Mouse (Mus musculus) intestine, postnatal 0 days (tissue): ENCODE measurements at regions not wholly inside any gene's neighbourhood (a gene's known extent, or its start where the extent isn't known, plus 50 kb on each side); places are given as distances from the start of the nearest gene placed in this dataset.
A peak's percentile ranks its signal among the peaks of the same experiment; 100 is the strongest.

Source experiments
- ATAC-seq: fragments of 200-750 bp; cut with Nextera tagmentation; 2 replicates; pipeline ENCODE4 v1.8.0; 2017; ENCODE audit warnings: mild to moderate bottlenecking, moderate TSS enrichment, moderate library complexity
- H3K27ac ChIP-seq: fragments of 300-500 bp; sonication (generic); 2 replicates; pipeline ENCODE4 v1.5.1; 2014; ENCODE audit warnings: mild to moderate bottlenecking, low read depth, low read length, moderate library complexity
- H3K27me3 ChIP-seq: fragments of 300-500 bp; sonication (generic); replicated peaks from 2 replicates; pipeline ENCODE4 v1.6.1; 2014; ENCODE audit warnings: low read length, mixed read lengths; ENCODE audit not compliant: control insufficient read depth, insufficient read depth
- H3K36me3 ChIP-seq: fragments of 300-500 bp; sonication (generic); 2 replicates; pipeline ENCODE4 v1.6.1; 2014; ENCODE audit warnings: mild to moderate bottlenecking, moderate library complexity; ENCODE audit not compliant: control insufficient read depth, insufficient read depth
- H3K4me1 ChIP-seq: fragments of 300-500 bp; sonication (generic); replicated peaks from 2 replicates; pipeline ENCODE4 v1.6.1; 2014; ENCODE audit warnings: antibody characterized with exemption, low read length, mixed read lengths; ENCODE audit not compliant: control insufficient read depth, insufficient read depth
- H3K4me2 ChIP-seq: fragments of 300-500 bp; sonication (generic); replicated peaks from 2 replicates; pipeline ENCODE4 v1.6.1; 2014; ENCODE audit warnings: low read depth, mild to moderate bottlenecking, moderate library complexity
- H3K4me3 ChIP-seq: fragments of 300-500 bp; sonication (generic); 2 replicates; pipeline ENCODE4 v1.5.1; 2014; ENCODE audit warnings: low read depth, low read length
- H3K9ac ChIP-seq: fragments of 300-500 bp; sonication (generic); 2 replicates; pipeline ENCODE4 v1.6.1; 2014; ENCODE audit warnings: mild to moderate bottlenecking, low read depth, low read length
- H3K9me3 ChIP-seq: fragments of 300-500 bp; sonication (generic); 2 replicates; pipeline ENCODE4 v1.6.1; 2016; ENCODE audit warnings: mixed run types; ENCODE audit not compliant: control insufficient read depth
- CTCF ChIP-seq: sonication (generic); IDR thresholded peaks from 2 replicates; pipeline ENCODE4 v1.5.1; 2016; ENCODE audit warnings: low read depth, mild to moderate bottlenecking, control low read depth, antibody characterized with exemption, moderate library complexity
- WGBS: fragments of 180-500 bp; shearing (Covaris S2); extraction: QIAGEN DNeasy Blood & Tissue Kit; methylation state at CpG from one replicate; pipeline ENCODE4 v1.1.7; 2014; 5-methylcytosine and 5-hydroxymethylcytosine counted together

DNA sequence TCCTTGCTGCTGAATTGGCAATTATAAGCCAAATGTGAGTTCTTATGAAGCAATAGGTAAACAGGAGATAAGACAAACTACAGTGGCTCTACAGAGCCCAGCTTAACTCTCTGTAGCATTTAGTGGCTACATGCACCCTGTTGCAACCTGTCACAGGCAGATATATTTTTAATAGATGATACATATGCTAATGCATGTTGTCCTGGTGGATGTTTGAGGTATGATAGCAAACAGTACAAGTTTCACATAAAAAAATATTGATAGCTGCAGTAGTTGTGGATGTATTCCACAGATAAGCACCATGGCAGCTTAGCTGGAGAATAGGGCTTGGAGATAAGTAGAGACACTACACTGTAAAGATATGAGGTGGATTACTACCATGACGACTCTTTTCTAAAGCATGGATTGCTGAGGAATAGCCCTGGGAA lies 477.1 kb upstream of the Cntn5 start:
- ATAC-seq: no peak
- H3K4me2 ChIP-seq: no peak overlapping the region
- 35% methylated on average over 1 of the region's 1 CpGs for WGBS

DNA sequence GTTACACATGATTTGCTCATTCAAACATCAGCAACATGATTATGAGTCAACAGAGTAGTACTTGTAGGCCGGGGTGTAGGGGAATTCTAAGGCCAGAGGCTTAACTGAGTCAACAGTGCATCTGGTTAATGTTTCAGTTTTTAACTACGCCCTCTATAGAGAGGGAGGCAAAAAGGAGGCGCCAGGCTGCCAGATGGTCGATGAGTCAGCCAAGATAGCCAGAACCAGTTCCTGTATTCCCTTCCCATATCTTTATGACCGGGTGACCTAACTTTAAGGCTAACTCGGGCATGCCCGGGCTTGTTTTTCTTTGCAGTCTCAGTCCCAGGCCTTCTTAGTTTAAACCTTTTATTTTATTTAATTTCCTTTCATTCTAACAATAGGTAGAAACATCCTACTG lies 476.0 kb upstream of the Cntn5 start:
- Histone ChIP-seq H3K4me1 (no peaks in the 10 kb centered on the region), H3K36me3 (no peaks in the 10 kb centered on the region), H3K27me3 (no peaks in the 10 kb centered on the region), H3K9me3 (no peaks in the 10 kb centered on the region), H3K4me3 (no peak overlapping the region), H3K9ac (no peak overlapping the region), H3K27ac (no peak overlapping the region), H3K4me2 (no peak overlapping the region)
- TF ChIP-seq CTCF: peak; percentile 36
- peak; percentile 100 for ATAC-seq
- WGBS: 37% methylated on average over 7 of the region's 7 CpGs

More for the DNA sequence above, 477.1 kb upstream of the Cntn5 start:
- H3K36me3 ChIP-seq: no peaks in the 10 kb centered on the region
- no peak for TF ChIP-seq CTCF
- no peaks in the 10 kb centered on the region for H3K27me3 ChIP-seq
- no peak overlapping the region for H3K27ac ChIP-seq
- H3K4me1 ChIP-seq: no peaks in the 10 kb centered on the region
- no peak overlapping the region for H3K4me3 ChIP-seq
- H3K9ac ChIP-seq: no peak overlapping the region
- no peaks in the 10 kb centered on the region for H3K9me3 ChIP-seq

GRCm38 (mm10) chr9:11378046-11378445 lies 473.5 kb upstream of the Cntn5 start:
- no peak for ATAC-seq
- Histone ChIP-seq H3K4me3 (no peak overlapping the region), H3K36me3 (no peaks in the 10 kb centered on the region), H3K9me3 (no peaks in the 10 kb centered on the region), H3K27me3 (no peaks in the 10 kb centered on the region), H3K4me1 (no peaks in the 10 kb centered on the region), H3K27ac (no peak overlapping the region), H3K9ac (no peak overlapping the region), H3K4me2 (no peak overlapping the region)
- WGBS: 81% methylated on average over 4 of the region's 4 CpGs
- no peak for TF ChIP-seq CTCF

DNA sequence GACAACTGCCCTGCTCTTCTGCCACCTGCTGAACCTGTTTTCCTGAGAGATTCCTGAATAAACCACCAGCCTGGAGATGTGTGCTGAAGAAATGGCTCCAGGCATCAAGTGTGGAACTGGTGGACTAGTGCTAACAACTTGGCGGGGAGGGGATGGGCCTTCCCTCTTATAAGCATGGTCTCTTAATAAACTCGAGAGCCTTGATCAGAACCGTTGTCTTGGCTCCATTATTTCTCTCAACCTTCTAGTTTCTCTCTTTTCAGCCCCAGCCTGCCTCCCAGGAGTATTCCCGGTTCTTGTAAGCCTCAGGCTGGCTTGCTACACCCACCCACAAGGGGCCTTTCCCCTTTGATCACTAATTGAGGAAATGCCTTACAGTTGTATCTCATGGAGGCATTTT lies 473.0 kb upstream of the Cntn5 start:
- H3K4me2 ChIP-seq: no peak overlapping the region
- WGBS: 73% methylated on average over 4 of the region's 4 CpGs

GRCm38 (mm10) chr9:11373294-11373903 lies 468.8 kb upstream of the Cntn5 start:
- no peaks in the 10 kb centered on the region for H3K27me3 ChIP-seq
- WGBS: 62% methylated on average over 2 of the region's 2 CpGs

More for the DNA sequence above, 473.0 kb upstream of the Cntn5 start:
- no peaks in the 10 kb centered on the region for H3K27me3 ChIP-seq
- no peak for TF ChIP-seq CTCF
- H3K4me1 ChIP-seq: no peaks in the 10 kb centered on the region
- H3K27ac ChIP-seq: no peak overlapping the region
- no peaks in the 10 kb centered on the region for H3K9me3 ChIP-seq
- no peak overlapping the region for H3K9ac ChIP-seq
- no peak for ATAC-seq
- H3K4me3 ChIP-seq: no peak overlapping the region
- H3K36me3 ChIP-seq: no peaks in the 10 kb centered on the region

DNA sequence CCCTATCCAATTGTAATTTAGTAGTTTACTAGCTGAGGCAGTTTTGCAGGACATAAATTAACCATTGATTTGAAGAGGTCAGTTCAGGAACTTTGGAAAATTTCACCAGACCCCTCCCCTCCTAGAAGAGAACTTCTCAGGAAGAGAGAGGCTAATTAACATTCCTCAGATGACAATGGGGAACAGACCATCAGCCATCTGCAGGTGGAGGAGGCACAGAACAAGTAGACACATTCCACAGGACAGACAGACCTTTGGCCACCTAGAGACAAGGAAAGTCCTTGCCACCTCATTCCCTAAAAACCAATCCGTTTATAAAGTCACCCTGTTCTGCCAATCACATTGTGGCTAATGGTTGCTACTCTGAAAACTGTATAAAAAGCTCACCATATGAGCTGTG lies 463.5 kb upstream of the Cntn5 start:
- Histone ChIP-seq H3K9me3 (no peaks in the 10 kb centered on the region), H3K4me2 (no peak overlapping the region), H3K9ac (no peak overlapping the region), H3K4me3 (no peak overlapping the region), H3K36me3 (no peaks in the 10 kb centered on the region), H3K27ac (no peak overlapping the region), H3K27me3 (no peaks in the 10 kb centered on the region), H3K4me1 (no peaks in the 10 kb centered on the region)
- no peak for ATAC-seq
- no peak for TF ChIP-seq CTCF
- 50% methylated on average over 1 of the region's 1 CpGs for WGBS

More at GRCm38 (mm10) chr9:11373294-11373903, 468.8 kb upstream of the Cntn5 start:
- TF ChIP-seq CTCF: no peak
- Histone ChIP-seq H3K9ac (no peak overlapping the region), H3K4me1 (no peaks in the 10 kb centered on the region), H3K36me3 (no peaks in the 10 kb centered on the region), H3K27ac (no peak overlapping the region), H3K9me3 (no peaks in the 10 kb centered on the region), H3K4me2 (no peak overlapping the region), H3K4me3 (no peak overlapping the region)
- ATAC-seq: peak; percentile 70
